Mouse (Mus musculus): Measurements from ENCODE around the gene Acod1. TPM values are rescaled to one million over a fixed set of nuclear protein-coding genes. Genes with fewer than 3 reads are reported as not detected.

Gene Acod1
- total and polyA plus RNA-seq, 3 experiments, result 0.08 TPM; not detected in 2

DNA sequence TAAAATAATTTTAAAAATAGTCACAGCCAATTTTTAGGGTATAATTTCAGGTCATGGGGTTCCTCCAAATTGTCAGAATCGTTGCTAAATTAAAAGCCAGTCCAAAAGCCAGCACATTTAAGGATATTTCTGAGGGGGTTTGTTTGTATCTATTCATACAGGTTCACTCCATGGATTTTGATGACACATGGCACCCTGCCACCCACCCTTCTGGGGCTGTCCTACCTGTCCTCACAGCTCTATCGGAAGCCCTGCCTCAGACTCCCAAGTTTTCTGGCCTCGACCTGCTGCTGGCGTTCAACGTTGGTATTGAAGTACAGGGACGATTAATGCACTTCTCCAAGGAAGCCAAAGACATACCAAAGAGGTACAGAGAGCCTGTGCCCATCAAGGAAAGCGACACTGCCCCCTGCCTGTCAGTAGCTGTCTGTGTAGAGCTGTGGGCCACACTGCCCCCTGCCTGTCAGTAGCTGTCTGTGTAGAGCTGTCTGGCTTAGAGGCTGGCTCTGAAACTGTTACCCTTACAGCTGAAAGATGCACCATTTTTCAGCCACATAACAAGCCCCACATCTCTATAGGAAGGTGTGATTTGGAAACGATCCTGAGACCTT, 4.5 kb downstream of the Acod1 start:
- H3K79me2 ChIP-seq (replicated peaks; ENCODE audit: control insufficient read depth, insufficient read depth, low read length), result no peaks in the 10 kb centered on the region
- intact Hi-C loops (cut with DNase I), result loop anchor here (1.0 kb wide), 1 partner anchor 39 kb away; no protein-coding TSS in a partner anchor
- H3K27me3 ChIP-seq (ENCODE audit: control insufficient read depth, insufficient read depth, low read length), result no peaks in the 10 kb centered on the region
- DNase-seq, result peak; percentile 81 to 83
- H3K27ac ChIP-seq, result no peak overlapping the region
- TF ChIP-seq POLR2A (IDR thresholded peaks at IDR 0.05; ENCODE audit: insufficient read depth, low read depth, low read length) (no peak), EP300 (IDR thresholded peaks at IDR 0.05; ENCODE audit: insufficient read depth, low read depth, low read length) (peak; percentile 90)
- H3K4me3 ChIP-seq, result no peak overlapping the region
- H3K4me1 ChIP-seq (ENCODE audit: control insufficient read depth, insufficient read depth, low read length), result peaks cover 1% of the 10 kb centered on the region; the same call in 1 of the 2 replicates
- no peak overlapping the region for H3K9ac ChIP-seq (ENCODE audit: low read depth, low read length)
- 26% methylated on average over 8 of the region's 8 CpGs for WGBS
- no peaks in the 10 kb centered on the region for H3K36me3 ChIP-seq (ENCODE audit: control insufficient read depth, insufficient read depth, low read length)

DNA sequence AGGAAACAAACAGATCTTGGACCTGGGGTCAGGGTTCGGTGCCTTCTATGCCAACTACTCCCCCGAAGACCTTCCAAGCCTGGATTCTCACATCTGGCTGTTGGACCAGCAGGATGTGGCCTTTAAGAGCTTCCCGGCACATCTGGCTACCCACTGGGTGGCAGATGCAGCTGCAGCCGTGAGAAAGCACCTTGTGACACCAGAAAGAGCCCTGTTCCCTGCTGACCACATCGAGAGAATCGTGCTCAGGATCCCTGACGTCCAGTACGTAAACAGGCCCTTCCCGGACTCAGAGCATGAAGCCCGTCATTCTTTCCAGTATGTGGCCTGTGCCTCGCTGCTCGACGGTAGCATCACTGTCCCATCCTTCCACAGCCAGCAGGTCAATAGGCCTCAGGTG, 8.0 kb downstream of the Acod1 start:
- TF ChIP-seq CTCF (IDR thresholded peaks at IDR 0.05), result no peak
- TF ChIP-seq EP300 (IDR thresholded peaks at IDR 0.05; ENCODE audit: insufficient read depth, low read depth, low read length), result no peak
- no peak for TF ChIP-seq POLR2A (IDR thresholded peaks at IDR 0.05; ENCODE audit: insufficient read depth, low read depth, low read length)
- DNase-seq, result no peak
- Histone ChIP-seq H3K27ac (no peak overlapping the region), H3K4me3 (no peak overlapping the region), H3K9ac (ENCODE audit: low read depth, low read length) (no peak overlapping the region), H3K79me2 (replicated peaks; ENCODE audit: control insufficient read depth, insufficient read depth, low read length) (no peaks in the 10 kb centered on the region), H3K36me3 (ENCODE audit: control insufficient read depth, insufficient read depth, low read length) (no peaks in the 10 kb centered on the region), H3K4me1 (ENCODE audit: control insufficient read depth, insufficient read depth, low read length) (no peaks in the 10 kb centered on the region), H3K27me3 (ENCODE audit: control insufficient read depth, insufficient read depth, low read length) (no peaks in the 10 kb centered on the region)
- intact Hi-C loops (cut with DNase I), result no loop called here
- WGBS, result 75% methylated on average over 13 of the region's 13 CpGs

DNA sequence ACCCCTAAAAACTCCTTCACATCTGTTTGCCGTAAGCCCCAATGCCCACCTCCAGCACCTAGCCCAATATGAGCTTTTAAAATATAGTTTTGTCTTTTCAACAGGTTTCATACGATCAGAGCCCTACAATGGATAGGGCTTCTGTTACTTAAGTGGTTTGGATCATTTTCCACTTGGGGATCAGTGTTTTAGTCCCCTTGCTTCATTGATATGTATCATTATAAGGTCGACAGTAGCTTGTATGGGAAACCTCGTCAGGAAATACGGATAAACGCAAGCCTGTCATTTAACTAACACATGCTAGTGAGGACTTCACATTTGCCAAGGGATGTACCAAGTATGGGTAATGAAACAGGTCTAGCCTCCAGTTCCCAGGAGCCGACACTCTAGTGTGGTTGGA, 9.8 kb downstream of the Acod1 start:
- no peaks in the 10 kb centered on the region for H3K4me1 ChIP-seq (ENCODE audit: control insufficient read depth, insufficient read depth, low read length)
- intact Hi-C loops (cut with DNase I), result no loop called here
- no peak overlapping the region for H3K27ac ChIP-seq
- no peaks in the 10 kb centered on the region for H3K36me3 ChIP-seq (ENCODE audit: control insufficient read depth, insufficient read depth, low read length)
- H3K27me3 ChIP-seq (ENCODE audit: control insufficient read depth, insufficient read depth, low read length), result no peaks in the 10 kb centered on the region
- H3K79me2 ChIP-seq (replicated peaks; ENCODE audit: control insufficient read depth, insufficient read depth, low read length), result no peaks in the 10 kb centered on the region
- 82% methylated on average over 7 of the region's 7 CpGs for WGBS
- no peak overlapping the region for H3K9ac ChIP-seq (ENCODE audit: low read depth, low read length)
- no peak for TF ChIP-seq CTCF (IDR thresholded peaks at IDR 0.05)
- no peak overlapping the region for H3K4me3 ChIP-seq
- no peak for DNase-seq

GRCm38 (mm10) chr14:103058998-103059397, 12.2 kb downstream of the Acod1 start:
- Histone ChIP-seq H3K27ac (no peak overlapping the region), H3K4me3 (no peak overlapping the region), H3K4me1 (ENCODE audit: control insufficient read depth, insufficient read depth, low read length) (no peaks in the 10 kb centered on the region), H3K27me3 (ENCODE audit: control insufficient read depth, insufficient read depth, low read length) (no peaks in the 10 kb centered on the region), H3K79me2 (replicated peaks; ENCODE audit: control insufficient read depth, insufficient read depth, low read length) (no peaks in the 10 kb centered on the region), H3K9ac (ENCODE audit: low read depth, low read length) (no peak overlapping the region), H3K36me3 (ENCODE audit: control insufficient read depth, insufficient read depth, low read length) (no peaks in the 10 kb centered on the region)
- intact Hi-C loops (cut with DNase I), result no loop called here
- 38% methylated on average over 1 of the region's 1 CpGs for WGBS
- DNase-seq, result peak in 1 of 2 experiments; percentile 31
- TF ChIP-seq EP300 (IDR thresholded peaks at IDR 0.05; ENCODE audit: insufficient read depth, low read depth, low read length), result no peak
- TF ChIP-seq CTCF (IDR thresholded peaks at IDR 0.05), result no peak
- no peak for TF ChIP-seq POLR2A (IDR thresholded peaks at IDR 0.05; ENCODE audit: insufficient read depth, low read depth, low read length)

- no peak overlapping the region for H3K9ac ChIP-seq (ENCODE audit: low read depth, low read length)
- no peak for DNase-seq
- no peak overlapping the region for H3K27ac ChIP-seq
- H3K27me3 ChIP-seq (ENCODE audit: control insufficient read depth, insufficient read depth, low read length), result no peaks in the 10 kb centered on the region
- intact Hi-C loops (cut with DNase I), result no loop called here
- H3K79me2 ChIP-seq (replicated peaks; ENCODE audit: control insufficient read depth, insufficient read depth, low read length), result no peaks in the 10 kb centered on the region
- TF ChIP-seq EP300 (IDR thresholded peaks at IDR 0.05; ENCODE audit: insufficient read depth, low read depth, low read length) (no peak), POLR2A (IDR thresholded peaks at IDR 0.05; ENCODE audit: insufficient read depth, low read depth, low read length) (no peak), CTCF (IDR thresholded peaks at IDR 0.05) (no peak)
- H3K4me3 ChIP-seq, result no peak overlapping the region
- H3K36me3 ChIP-seq (ENCODE audit: control insufficient read depth, insufficient read depth, low read length), result no peaks in the 10 kb centered on the region
- WGBS, result 76% methylated on average over 10 of the region's 10 CpGs
- H3K4me1 ChIP-seq (ENCODE audit: control insufficient read depth, insufficient read depth, low read length), result no peaks in the 10 kb centered on the region
Observed at GRCm38 (mm10) chr14:103059495-103059894, 12.7 kb downstream of the Acod1 start.

DNA sequence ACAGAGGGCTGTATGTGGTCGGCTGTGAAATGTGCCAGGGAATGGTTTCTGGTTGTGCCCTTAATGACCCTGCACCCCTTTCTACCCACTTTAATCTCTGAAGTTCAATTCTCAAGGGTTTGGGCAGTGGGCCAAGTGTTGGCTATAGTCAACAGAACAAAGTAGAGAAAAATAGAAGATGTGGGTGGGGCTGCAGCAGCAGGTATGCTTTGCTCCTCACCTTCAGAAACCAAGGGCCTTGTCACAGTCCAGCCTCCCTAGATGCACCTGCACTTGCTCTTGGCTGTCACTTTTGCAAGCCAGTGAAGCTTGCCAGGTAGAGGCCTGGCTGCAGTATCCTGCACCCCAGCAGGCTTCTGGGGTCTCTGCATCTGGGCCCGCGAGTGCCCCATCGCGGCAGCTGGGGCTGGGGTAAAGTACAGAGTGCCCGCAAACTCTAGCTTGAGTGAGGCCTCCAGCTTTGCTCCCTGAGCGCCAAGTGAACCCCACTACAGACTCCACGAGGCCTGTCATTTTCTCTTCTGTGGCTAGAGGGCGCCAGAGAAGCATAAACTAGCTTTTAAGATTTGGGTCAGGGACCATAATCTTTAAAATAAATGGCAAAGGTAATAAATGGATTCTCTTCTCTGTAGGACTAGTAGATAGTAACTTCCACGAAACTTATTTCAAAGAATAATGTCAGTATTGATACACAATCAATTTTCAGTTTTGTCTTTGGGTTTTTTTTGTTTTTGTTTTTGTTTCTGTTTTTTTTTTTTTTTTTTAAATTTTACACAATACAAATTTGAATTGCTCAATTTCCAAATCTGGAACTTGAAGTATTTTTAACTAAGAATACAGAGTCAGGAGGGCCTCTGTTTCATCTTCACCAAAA, 18.8 kb downstream of the Acod1 start:
- H3K4me3 ChIP-seq, result no peak overlapping the region
- H3K27ac ChIP-seq, result no peak overlapping the region
- TF ChIP-seq EP300 (IDR thresholded peaks at IDR 0.05; ENCODE audit: insufficient read depth, low read depth, low read length) (0 out of 2 replicates have a peak, but pooled peaks have one; percentile 15), CTCF (IDR thresholded peaks at IDR 0.05) (peak; percentile 96; the same call in 1 of the 2 replicates), POLR2A (IDR thresholded peaks at IDR 0.05; ENCODE audit: insufficient read depth, low read depth, low read length) (no peak)
- peak; percentile 69 to 84 for DNase-seq
- H3K27me3 ChIP-seq (ENCODE audit: control insufficient read depth, insufficient read depth, low read length), result no peaks in the 10 kb centered on the region
- H3K36me3 ChIP-seq (ENCODE audit: control insufficient read depth, insufficient read depth, low read length), result no peaks in the 10 kb centered on the region
- no peak overlapping the region for H3K9ac ChIP-seq (ENCODE audit: low read depth, low read length)
- peaks cover 1% of the 10 kb centered on the region; the same call in 1 of the 2 replicates for H3K4me1 ChIP-seq (ENCODE audit: control insufficient read depth, insufficient read depth, low read length)
- intact Hi-C loops (cut with DNase I), result loop anchor here (2.0 to 5.0 kb wide), 4 partner anchors 62 to 472 kb away; no protein-coding TSS in a partner anchor
- WGBS, result 10% methylated on average over 10 of the region's 10 CpGs
- no peaks in the 10 kb centered on the region for H3K79me2 ChIP-seq (replicated peaks; ENCODE audit: control insufficient read depth, insufficient read depth, low read length)

Measured in heart, adult 2 months (tissue).